In genomic region chr6:128168785-128169679, GRCm38 (mm10) we compare ENCODE assay signal across 9 mouse cellular contexts. TPM values are rescaled to one million over a fixed set of nuclear protein-coding genes. Genes with fewer than 3 reads are reported as not detected.
DNase-seq lines count a peak whose midpoint lies in the region; ATAC-seq and TF ChIP-seq lines count a peak whose summit lies in the region.
"Had no signal": no experiment of that assay in that cellular context is flagged by ENCODE, and none has a peak within 500 bp of the region (broad histone marks: within the 10 kb centered on the region; RNA-seq: fewer than 3 reads in every experiment).

No protein-coding gene starts in this region.

- TF ChIP-seq EP300 in heart, adult 2 months (IDR thresholded peaks at IDR 0.05; ENCODE audit: insufficient read depth, low read depth, low read length) = peak; percentile 43; the same call in 1 of the 2 replicates

- no peak overlapping the region for H3K27ac ChIP-seq in heart, adult 2 months
- no peak overlapping the region for H3K27ac ChIP-seq in heart, embryonic 11.5 days (ENCODE audit: low read depth, low read length)
- H3K27ac ChIP-seq in embryonic facial prominence, embryonic 10.5 days (replicated peaks) = no peak overlapping the region
- no peak overlapping the region for H3K27ac ChIP-seq in lung, embryonic 16.5 days (ENCODE audit: low read length)
- H3K27ac ChIP-seq: neural tube, embryonic 12.5 days had no signal

- no peak overlapping the region for H3K4me2 ChIP-seq in heart, embryonic 11.5 days
- H3K4me2 ChIP-seq in lung, embryonic 16.5 days (ENCODE audit: low read depth, low read length) = no peak overlapping the region
- H3K4me2 ChIP-seq: neural tube, embryonic 12.5 days had no signal

- no peak overlapping the region for H3K9ac ChIP-seq in heart, adult 2 months (ENCODE audit: low read depth, low read length)
- H3K9ac ChIP-seq in heart, embryonic 11.5 days (ENCODE audit: low read depth, low read length) = no peak overlapping the region
- no peak overlapping the region for H3K9ac ChIP-seq in lung, embryonic 16.5 days (ENCODE audit: low read length)
- H3K9ac ChIP-seq: neural tube, embryonic 12.5 days had no signal

- no peaks in the 10 kb centered on the region for H3K27me3 ChIP-seq in heart, adult 2 months (ENCODE audit: control insufficient read depth, insufficient read depth, low read length)
- no peaks in the 10 kb centered on the region for H3K27me3 ChIP-seq in heart, embryonic 11.5 days (ENCODE audit: control insufficient read depth, insufficient read depth, low read length)
- H3K27me3 ChIP-seq in embryonic facial prominence, embryonic 10.5 days (replicated peaks; ENCODE audit: low read depth, poor library complexity, severe bottlenecking) = no peaks in the 10 kb centered on the region; the same call in 1 of the 2 replicates
- no peaks in the 10 kb centered on the region for H3K27me3 ChIP-seq in lung, embryonic 16.5 days (ENCODE audit: control insufficient read depth, insufficient read depth, low read depth, low read length)
- H3K27me3 ChIP-seq: neural tube, embryonic 12.5 days had no signal

- no peaks in the 10 kb centered on the region for H3K4me1 ChIP-seq in heart, adult 2 months (ENCODE audit: control insufficient read depth, insufficient read depth, low read length)
- no peaks in the 10 kb centered on the region for H3K4me1 ChIP-seq in heart, embryonic 11.5 days (ENCODE audit: control insufficient read depth, insufficient read depth, low read length)
- H3K4me1 ChIP-seq in embryonic facial prominence, embryonic 10.5 days = peaks cover 14% of the 10 kb centered on the region
- H3K4me1 ChIP-seq in lung, embryonic 16.5 days (replicated peaks; ENCODE audit: control insufficient read depth, insufficient read depth, low read length) = 0 out of 2 replicates have a peak, but pooled peaks cover 4% of the 10 kb centered on the region
- H3K4me1 ChIP-seq: neural tube, embryonic 12.5 days had no signal

- no peaks in the 10 kb centered on the region for H3K9me3 ChIP-seq in heart, embryonic 11.5 days (replicated peaks; ENCODE audit: control insufficient read depth, low read length)
- H3K9me3 ChIP-seq in embryonic facial prominence, embryonic 10.5 days = no peaks in the 10 kb centered on the region
- H3K9me3 ChIP-seq in lung, embryonic 16.5 days (ENCODE audit: control insufficient read depth, low read length) = no peaks in the 10 kb centered on the region
- H3K9me3 ChIP-seq: neural tube, embryonic 12.5 days had no signal

- H3K79me2 ChIP-seq in heart, adult 2 months (replicated peaks; ENCODE audit: control insufficient read depth, insufficient read depth, low read length) = no peaks in the 10 kb centered on the region

- 53% methylated on average over 6 of the region's 6 CpGs for WGBS in heart, adult 2 months
- WGBS in heart, embryonic 11.5 days (ENCODE audit: insufficient replicate concordance) = 55% methylated on average over 6 of the region's 6 CpGs
- WGBS in embryonic facial prominence, embryonic 10.5 days = 63% methylated on average over 6 of the region's 6 CpGs
- WGBS in lung, embryonic 16.5 days = 35% methylated on average over 6 of the region's 6 CpGs

- peak; percentile 60 for TF ChIP-seq CTCF in heart, adult 2 months (IDR thresholded peaks at IDR 0.05)

- intact Hi-C loops in heart, adult 2 months (cut with DNase I) = no loop called here

- no peaks in the 10 kb centered on the region for H3K36me3 ChIP-seq in heart, adult 2 months (ENCODE audit: control insufficient read depth, insufficient read depth, low read length)
- no peaks in the 10 kb centered on the region for H3K36me3 ChIP-seq in heart, embryonic 11.5 days (ENCODE audit: control insufficient read depth, insufficient read depth, low read length)
- no peaks in the 10 kb centered on the region for H3K36me3 ChIP-seq in embryonic facial prominence, embryonic 10.5 days (replicated peaks)
- no peaks in the 10 kb centered on the region for H3K36me3 ChIP-seq in lung, embryonic 16.5 days (ENCODE audit: control insufficient read depth, insufficient read depth, low read length)
- H3K36me3 ChIP-seq: neural tube, embryonic 12.5 days had no signal

- DNase-seq in heart, adult 2 months = peak in 1 of 2 experiments; percentile 22
- peak; percentile 30 for DNase-seq in right cerebral cortex, postnatal 4 days
- no peak for DNase-seq in right cerebral cortex, adult 18-20 months
- peak; percentile 54 for DNase-seq in embryonic facial prominence, embryonic 10.5 days (ENCODE audit: low spot score)
- DNase-seq in frontal cortex, postnatal 25 days (ENCODE audit: low spot score in 2 of 2) = no peak
- DNase-seq in c-Kit-positive CD71-positive TER-119-positive erythroid progenitor cells, embryonic 14.5 days (ENCODE audit: low spot score) = no peak

- ATAC-seq in heart, embryonic 11.5 days (replicated peaks; ENCODE audit: insufficient number of reproducible peaks, low FRiP score, low TSS enrichment) = no peak
- ATAC-seq in lung, embryonic 16.5 days (ENCODE audit: low read depth) = peak; percentile 60; the same call in 1 of the 2 replicates

- TF ChIP-seq POLR2A in heart, adult 2 months (IDR thresholded peaks at IDR 0.05; ENCODE audit: insufficient read depth, low read depth, low read length) = no peak

- H3K4me3 ChIP-seq in heart, adult 2 months = no peak overlapping the region
- no peak overlapping the region for H3K4me3 ChIP-seq in heart, embryonic 11.5 days (ENCODE audit: low read depth, low read length)
- no peak overlapping the region for H3K4me3 ChIP-seq in embryonic facial prominence, embryonic 10.5 days
- no peak overlapping the region for H3K4me3 ChIP-seq in lung, embryonic 16.5 days (ENCODE audit: low read length)
- H3K4me3 ChIP-seq: neural tube, embryonic 12.5 days had no signal

RNA-seq across cellular contexts. Expression of gene Tspan9, which starts 25.6 kb away (rescaled TPM):
- 100 to 1,000 TPM in 1 of 2 experiments, 10 to 100 TPM in 1; 84.9 to 104 TPM for total RNA-seq in heart, adult 2 months (2021)
- polyA plus RNA-seq in heart, adult 2 months (2012; rRNA removed) = 88.5 and 127 TPM in 2 replicates
- 130 and 148 TPM in 2 replicates for polyA plus RNA-seq in heart, embryonic 11.5 days (2014; fragmentation: Nextera tagmentation; extraction: Ambion mirVana)
- polyA plus RNA-seq in embryonic facial prominence, embryonic 10.5 days (2016; fragmentation: Nextera tagmentation; extraction: Ambion mirVana) = 69.3 and 69.7 TPM in 2 replicates
- 142 and 158 TPM in 2 replicates for polyA plus RNA-seq in lung, embryonic 16.5 days (2015; fragmentation: Nextera tagmentation; extraction: Ambion mirVana)

Comparison
In these comparisons a context has a peak if more than half of its experiments do, and no peak if none do; other contexts are left out.
1. DNase-seq: peak in right cerebral cortex, postnatal 4 days (single experiment) and embryonic facial prominence, embryonic 10.5 days (single experiment); none in right cerebral cortex, adult 18-20 months (single experiment), frontal cortex, postnatal 25 days (0 of 2) and c-Kit-positive CD71-positive TER-119-positive erythroid progenitor cells, embryonic 14.5 days (single experiment).